Mouse (Mus musculus) megakaryocyte-erythroid progenitor cell, adult 5-6 weeks (primary cell): Measurements from ENCODE around the gene Mrm1. TPM values are rescaled to one million over a fixed set of nuclear protein-coding genes. Genes with fewer than 3 reads are reported as not detected.

Experiments
- ATAC-seq: replicated peaks from 2 replicates; pipeline ENCODE4 v1.8.0; 2016; ENCODE audit warnings: mild to moderate bottlenecking, inconsistent platforms; ENCODE audit not compliant: severe bottlenecking, poor library complexity, low FRiP score, low TSS enrichment
- total RNA-seq, 2 experiments: library from RNA; stranded (forward) in 1 of 2; stranded (reverse) in 1 of 2; fragments of 200-1000, 215-1000 nt in 1 of 2; fragments of >200 nt in 1 of 2; fragmentation: Nextera tagmentation in 1 of 2; gene quantifications; 2 replicates each; pipeline ENCODE4 v1.2.3; 2014 to 2017

Gene Mrm1
- total RNA-seq, 2 experiments from 2014 or later, result 10.7 to 20.8 TPM

- peak; percentile 55 for ATAC-seq
Measured at GRCm38 (mm10) chr11:84818085-84818960, 992 bp downstream of the Mrm1 start.

- ATAC-seq, result no peak
Measured at GRCm38 (mm10) chr11:84817362-84817761, 2.0 kb downstream of the Mrm1 start.

DNA sequence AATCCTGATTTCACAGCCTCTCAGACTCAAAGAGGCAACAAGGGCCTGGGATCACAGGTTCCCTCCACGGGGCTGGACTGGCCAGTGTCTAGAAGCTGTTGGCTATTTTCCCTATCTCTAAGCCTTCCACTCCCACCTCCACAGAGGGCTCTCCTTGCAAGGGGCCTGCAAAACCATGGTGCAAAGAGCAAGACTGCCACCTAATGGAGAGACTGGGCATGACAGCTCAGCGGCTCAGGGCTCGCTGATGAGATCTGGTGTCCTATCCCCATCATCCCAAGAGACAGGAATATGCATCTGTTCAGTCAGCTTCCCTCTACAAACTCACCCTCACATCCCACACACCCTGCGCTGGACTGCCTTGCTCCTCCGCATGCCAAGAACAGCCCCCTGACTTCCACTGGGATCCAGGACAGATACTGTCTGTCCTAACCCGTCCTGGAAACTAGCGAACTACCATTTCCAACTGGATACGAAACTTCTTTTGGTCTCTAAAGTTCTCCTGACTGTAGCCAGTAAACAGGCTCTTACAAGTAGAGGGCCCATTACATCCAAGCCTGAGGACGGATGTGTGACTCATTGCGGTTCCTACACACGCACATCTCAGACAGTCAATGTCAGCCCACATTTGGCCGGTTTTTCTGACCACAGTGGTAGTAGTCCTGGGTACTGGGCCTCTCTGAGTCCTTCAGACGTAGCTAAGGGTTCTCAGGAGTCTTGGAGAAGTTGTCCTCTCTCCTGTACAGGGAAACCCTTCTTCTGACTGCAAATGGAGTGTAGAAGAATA is 5.4 kb downstream of the Mrm1 start:
- ATAC-seq, result 0 out of 2 replicates have a peak, but pooled peaks have one; percentile 30

DNA sequence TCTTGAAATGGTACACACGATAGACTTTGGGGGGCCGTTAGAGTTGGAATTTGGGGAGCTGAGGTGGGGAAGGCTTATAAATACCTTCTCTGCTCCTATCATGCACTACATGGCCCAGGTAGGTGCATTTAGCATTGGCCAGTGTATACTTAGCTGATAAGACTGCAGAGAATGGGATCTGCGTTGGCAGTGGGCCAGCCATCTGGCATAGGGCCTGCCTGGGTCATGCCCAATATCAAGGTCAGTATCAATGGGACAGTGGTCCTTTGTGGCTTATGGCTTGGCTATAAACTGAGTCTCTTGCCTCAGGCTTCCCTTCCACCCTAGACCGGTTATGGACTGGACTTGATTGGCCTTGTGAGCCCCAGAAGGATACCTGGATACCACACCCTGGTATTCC is 14.9 kb downstream of the Mrm1 start:
- ATAC-seq, result no peak

DNA sequence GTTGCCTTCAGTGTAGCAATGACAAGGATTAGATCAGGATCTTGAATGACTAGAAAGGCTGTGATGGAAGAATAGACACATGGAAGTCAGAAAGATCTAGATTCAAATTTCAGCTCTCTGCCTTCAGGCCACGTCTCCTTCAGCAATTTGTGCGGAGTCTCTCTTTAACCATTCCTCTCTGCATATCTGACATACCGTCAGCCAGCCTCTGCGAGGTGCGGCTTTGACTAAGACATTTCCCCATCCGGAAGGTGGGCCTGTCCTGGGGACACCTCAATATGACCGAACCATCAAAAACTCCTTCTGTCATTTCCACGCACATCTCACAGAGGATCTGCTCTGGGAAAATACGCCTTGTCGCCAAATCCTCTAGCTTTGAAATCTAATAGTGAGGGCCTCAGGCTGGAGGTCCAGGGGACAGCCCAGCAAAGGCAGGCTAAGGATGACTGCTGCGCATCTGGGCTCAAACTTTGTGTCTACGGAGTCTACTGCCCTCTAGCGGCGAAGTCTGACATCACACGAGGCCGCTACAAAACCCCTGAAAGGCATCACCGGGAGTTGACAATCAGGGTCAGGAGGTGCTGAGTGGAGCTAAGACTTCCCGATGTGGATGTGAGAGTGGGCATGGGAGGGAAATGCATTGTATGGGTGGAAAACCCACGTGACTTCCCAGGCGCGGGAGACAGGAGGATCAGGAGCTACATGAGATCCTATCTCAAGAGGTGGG is 21.5 kb downstream of the Mrm1 start:
- ATAC-seq, result peak; percentile 70

DNA sequence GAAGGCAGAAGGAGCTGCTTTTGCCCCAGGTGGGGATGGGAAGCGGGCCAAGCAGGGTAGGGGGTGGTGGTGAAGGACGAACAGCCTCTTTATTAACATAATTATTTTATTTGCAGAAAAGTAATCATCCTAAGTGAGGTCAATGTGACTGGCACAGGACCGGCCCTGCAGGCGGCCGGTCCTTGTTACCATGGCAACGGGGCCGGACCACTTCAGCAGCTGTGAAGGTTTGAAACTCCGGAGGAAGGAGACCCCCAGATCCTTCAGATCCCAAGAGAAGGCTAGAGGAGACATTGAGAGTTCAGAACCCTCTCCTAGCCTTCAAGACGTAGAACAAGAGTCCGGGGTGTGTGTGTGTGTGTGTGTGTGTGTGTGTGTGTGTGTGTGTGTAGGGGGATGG is 22.3 kb downstream of the Mrm1 start:
- ATAC-seq, result no peak

GRCm38 (mm10) chr11:84794496-84795113 is 24.7 kb downstream of the Mrm1 start:
- peak; percentile 70 for ATAC-seq

- ATAC-seq, result no peak
Measured at GRCm38 (mm10) chr11:84793545-84793944, 25.8 kb downstream of the Mrm1 start.

DNA sequence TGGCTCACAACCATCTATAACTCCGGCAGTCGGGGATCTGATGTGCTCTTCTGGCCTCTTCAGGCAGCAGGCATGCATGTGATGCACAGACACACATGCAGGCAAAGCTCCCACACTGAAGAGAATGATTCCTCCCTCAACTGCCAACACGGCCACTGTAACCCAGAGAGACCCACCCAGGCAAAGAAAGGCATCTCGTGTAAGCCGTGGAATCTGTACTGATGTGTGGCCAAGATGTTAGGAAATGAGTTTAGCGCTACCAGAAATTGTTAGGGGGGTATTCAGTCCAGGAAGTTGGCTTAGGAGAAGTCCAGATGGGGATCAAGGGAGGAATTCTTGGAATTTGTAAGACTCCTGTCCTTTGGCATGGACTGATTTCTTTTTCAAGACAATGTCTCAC is 28.9 kb downstream of the Mrm1 start:
- ATAC-seq, result no peak

DNA sequence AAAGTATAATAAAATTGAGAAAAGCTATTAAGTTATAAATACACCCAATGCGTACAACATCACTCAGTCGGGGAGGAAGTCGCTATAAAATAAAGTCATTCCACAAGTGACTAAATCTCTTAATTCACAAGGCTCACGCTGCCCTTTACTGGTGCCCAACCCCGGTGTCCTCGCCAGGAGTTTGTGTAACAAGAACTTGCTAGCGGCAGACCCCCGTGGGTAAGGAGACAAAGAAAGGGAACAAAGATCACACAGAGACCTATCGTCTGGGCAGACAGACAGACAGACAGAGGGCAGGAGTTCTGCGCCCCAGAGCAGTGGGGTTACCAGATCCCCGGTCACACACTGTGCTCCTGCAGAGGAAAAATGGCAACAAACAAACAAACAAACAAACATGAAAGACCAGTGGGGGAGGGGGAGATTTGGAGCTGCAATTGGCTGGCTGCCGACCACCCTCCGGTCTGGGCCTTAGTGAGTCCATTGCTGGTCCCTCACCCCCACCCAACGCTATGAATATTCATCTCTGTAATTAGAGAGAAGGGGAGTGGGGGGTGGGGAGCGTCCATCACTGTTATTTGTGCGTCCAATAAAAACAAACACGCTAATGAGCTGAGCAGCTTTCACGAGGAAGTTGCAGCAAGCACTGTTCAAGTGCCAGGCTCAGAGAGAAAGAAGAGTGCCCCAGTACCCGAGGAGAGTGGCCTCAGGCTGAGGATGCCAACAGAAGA is 39.0 kb downstream of the Mrm1 start:
- ATAC-seq, result no peak

DNA sequence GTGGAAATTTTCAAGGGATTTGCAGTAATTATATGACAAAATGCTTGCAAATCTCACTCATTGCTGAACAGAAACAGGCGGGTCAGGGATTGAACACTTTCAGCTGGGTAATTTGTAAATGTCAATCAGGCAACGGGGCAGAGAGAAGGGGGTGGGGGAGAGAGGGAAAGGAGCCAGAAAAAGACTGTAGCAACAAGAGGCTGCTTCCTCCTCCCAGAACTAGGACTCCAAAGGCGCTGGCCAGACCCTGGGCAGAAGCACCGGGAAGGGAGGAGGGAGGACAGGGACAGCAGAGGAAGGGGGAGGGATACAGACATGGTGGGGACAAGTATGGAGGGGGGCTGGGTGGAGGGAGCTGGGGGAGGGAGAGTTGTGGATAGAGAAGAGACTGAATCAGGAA is 43.8 kb downstream of the Mrm1 start:
- ATAC-seq, result no peak

GRCm38 (mm10) chr11:84774870-84775514 is 44.3 kb downstream of the Mrm1 start:
- no peak for ATAC-seq

GRCm38 (mm10) chr11:84767898-84768297 is 51.4 kb downstream of the Mrm1 start:
- no peak for ATAC-seq

DNA sequence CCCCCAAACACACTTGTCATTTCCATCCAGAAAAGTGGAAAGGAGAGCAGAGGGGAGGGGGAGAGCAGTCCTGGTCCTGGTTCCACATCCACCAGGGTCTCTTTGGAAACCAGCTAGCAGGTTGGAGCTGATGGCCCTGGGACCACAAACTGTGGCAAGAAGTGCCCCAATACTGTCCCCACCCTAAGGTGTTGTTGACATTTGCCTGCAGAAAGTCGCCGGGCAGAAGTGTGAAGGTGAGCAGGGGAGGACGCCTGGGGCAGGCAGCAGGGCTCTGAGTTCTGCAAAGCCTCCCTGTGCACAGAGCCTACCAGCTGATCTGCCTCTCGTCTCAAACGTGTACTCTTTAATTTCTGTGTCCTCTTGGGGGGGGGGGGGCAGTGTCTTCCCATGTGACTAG is 54.2 kb downstream of the Mrm1 start:
- no peak for ATAC-seq

DNA sequence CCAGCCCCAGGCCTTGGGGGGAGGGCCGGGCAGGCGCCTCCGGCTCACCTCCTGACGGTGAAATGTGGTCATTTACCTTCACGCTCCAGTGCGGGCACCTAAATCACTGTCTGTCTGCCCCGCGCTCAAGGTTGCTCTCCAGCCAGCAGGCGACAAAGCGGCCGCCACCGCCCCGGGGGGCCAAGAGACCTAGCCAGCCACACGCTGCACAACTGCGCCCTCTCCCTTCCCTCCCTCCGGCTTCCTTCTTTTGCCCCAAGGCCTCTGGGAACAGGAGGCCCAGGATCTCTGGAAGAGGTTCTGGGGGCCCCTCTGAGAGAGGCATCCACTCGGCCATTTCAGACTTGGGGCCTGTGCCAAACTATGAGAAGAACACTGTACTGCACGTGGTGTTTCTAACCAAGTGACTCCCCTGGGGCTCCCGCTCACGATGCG is 54.8 kb downstream of the Mrm1 start:
- no peak for ATAC-seq

DNA sequence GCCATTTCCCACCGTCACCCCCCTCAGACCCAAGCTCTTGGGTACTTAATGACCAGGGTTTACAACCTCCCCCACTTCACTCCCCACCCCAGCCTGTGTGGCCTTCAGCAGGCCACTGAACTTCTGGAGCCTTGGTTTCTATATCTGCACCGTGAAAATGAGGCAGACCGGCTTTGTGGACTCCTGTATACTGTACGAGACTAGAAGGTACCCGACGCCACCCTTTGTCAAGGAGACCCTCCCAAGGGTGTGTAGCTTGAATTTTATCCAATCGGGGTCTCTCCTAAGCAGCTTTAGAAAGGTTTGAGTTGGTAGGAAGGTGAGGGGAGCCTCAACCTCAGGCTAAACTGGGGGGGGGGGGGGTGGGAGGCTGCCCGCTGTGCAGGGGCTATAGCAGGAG is 55.2 kb downstream of the Mrm1 start:
- ATAC-seq, result no peak
